Mouse (Mus musculus) frontal cortex, adult 2 months (tissue): ENCODE measurements around the gene Ggnbp2. TPM values are rescaled to one million over a fixed set of nuclear protein-coding genes. Genes with fewer than 3 reads are reported as not detected.

Source experiments
- DNase-seq, 2 experiments: peaks; one replicate each; pipeline ENCODE4 v3.0.0; 2022; ENCODE audit warnings: low spot score in 1 of 2; ENCODE audit errors: extremely low spot score in 1 of 2
- polyA plus RNA-seq: library from polyadenylated mRNA; depleted of rRNA; stranded (reverse); fragments of >200 nt; gene quantifications from 2 replicates; pipeline ENCODE4 v1.2.3, GENCODE M21; 2012; rRNA removed

Gene Ggnbp2
- polyA plus RNA-seq: 109 and 119 TPM in 2 replicates

- DNase-seq: peak; percentile 74 to 88
These were observed at the start of gene Ggnbp2 for GRCm38 (mm10) chr11:84870337-84871043. TSS of gene Ggnbp2 (minus strand) at chr11:84870817.

GRCm38 (mm10) chr11:84919951-84920350, 49.3 kb upstream of the Ggnbp2 start:
- DNase-seq: no peak

GRCm38 (mm10) chr11:84919276-84919675, 48.7 kb upstream of the Ggnbp2 start:
- DNase-seq: peak in 1 of 2 experiments; percentile 48

GRCm38 (mm10) chr11:84918425-84918824, 47.8 kb upstream of the Ggnbp2 start:
- peak; percentile 53 to 94 for DNase-seq

- DNase-seq: no peak
These were observed 46.2 kb upstream of the Ggnbp2 start for GRCm38 (mm10) chr11:84916703-84917300.

DNA sequence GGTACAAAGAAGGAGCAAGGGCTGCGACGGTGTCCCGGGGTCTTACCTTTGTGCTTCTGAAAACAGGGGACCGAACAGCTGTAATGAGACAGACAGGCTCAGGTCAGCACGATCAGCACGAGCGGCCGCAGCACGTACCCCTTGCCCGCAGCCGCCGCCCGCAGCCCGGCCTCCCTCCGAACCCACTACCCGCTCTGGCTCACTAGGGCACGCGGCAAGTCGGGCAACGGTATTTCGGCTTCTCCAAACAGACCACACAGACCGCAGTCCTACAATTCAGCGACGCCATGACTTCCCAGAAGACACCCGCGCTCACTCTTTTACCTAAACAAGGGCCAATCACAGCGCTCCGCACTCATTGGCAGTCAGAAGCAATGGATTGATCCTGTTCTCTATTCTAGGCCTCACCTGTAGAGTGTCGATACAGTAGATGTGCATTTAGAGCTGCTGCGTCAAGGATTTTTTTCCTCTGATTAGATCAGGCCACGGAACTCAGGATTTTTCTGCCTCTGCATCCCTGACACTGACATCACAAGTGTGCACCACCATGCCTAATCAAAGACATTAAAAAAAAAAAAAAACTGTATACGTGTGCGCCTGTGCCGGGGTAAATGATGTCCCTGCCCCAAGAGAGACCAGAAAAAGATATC, 45.6 kb upstream of the Ggnbp2 start, which contains the start of gene Znhit3:
Znhit3 (minus strand) TSS at position 314 of the 650 bp plus-strand sequence.
- peak; percentile 89 to 96 for DNase-seq

- no peak for DNase-seq
These were observed 44.1 kb upstream of the Ggnbp2 start for GRCm38 (mm10) chr11:84914673-84915072.

- DNase-seq: no peak
These were observed 39.8 kb upstream of the Ggnbp2 start for GRCm38 (mm10) chr11:84910411-84910810.

DNA sequence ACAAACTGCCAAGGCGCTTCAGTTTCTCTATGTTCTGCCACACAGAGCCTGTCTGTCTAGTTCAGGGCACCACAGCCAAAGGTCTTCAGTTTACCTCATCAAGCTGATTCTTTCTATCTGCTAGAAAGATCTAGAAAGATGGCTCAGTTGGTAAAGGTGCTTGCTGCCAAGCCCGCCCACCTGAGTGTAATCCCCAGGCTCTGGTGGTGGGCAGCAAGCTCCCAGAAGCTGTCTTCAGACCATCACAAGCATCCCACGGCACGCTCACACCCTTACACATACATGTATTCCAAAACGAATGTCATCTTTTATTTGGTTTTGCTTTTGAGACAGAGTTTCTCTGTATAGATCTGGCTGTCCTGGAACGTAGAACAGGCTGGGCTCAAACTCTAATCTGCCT, 37.9 kb upstream of the Ggnbp2 start:
- DNase-seq: peak in 1 of 2 experiments; percentile 43

GRCm38 (mm10) chr11:84907081-84907480, 36.5 kb upstream of the Ggnbp2 start:
- no peak for DNase-seq

- DNase-seq: peak; percentile 50 to 72
These were observed 34.1 kb upstream of the Ggnbp2 start for GRCm38 (mm10) chr11:84904597-84905144.

GRCm38 (mm10) chr11:84893113-84893512, 22.5 kb upstream of the Ggnbp2 start:
- no peak for DNase-seq

- no peak for DNase-seq
These were observed 21.1 kb upstream of the Ggnbp2 start for GRCm38 (mm10) chr11:84891705-84892104.

DNA sequence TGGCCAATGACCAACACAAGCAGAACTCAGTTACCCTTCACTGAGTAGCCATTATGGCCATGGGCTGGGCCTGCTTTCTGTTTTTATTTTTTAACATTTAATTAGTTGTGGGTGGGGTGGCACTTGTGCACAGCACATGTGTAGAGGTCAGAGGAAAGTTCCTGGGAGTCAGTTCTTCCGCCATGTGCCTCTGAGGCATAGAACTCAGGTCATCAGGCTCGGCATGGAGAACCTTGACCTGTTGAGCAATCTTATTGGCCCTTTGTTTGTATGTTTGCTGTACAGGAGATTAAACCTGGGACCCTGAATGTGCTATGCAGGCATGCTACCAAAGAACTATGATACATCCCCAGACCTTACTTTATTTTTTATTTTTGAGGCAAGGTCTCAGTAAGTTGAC, 18.9 kb upstream of the Ggnbp2 start:
- DNase-seq: no peak

DNA sequence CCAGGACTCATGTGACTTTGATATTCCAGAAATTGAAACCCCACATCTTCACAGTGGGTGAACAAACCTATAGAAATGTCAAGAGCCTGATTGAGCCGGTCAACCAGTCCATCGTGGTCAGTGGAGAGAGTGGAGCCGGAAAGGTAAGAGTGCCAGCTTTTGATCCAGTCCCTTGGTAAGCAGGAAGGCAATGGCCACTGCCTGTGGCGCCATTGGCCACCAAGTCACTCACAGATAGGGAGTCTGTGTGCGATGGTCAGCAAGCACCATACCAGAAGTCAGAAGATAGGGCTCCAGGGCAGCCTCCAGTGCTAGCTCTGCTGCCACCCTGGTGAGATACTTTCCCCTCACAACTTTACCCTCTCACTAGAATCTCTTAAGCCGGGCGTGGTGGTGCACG, 17.4 kb upstream of the Ggnbp2 start:
- DNase-seq: no peak

GRCm38 (mm10) chr11:84886767-84887511, 16.3 kb upstream of the Ggnbp2 start:
- DNase-seq: no peak

- DNase-seq: no peak
These were observed 15.6 kb upstream of the Ggnbp2 start for GRCm38 (mm10) chr11:84886236-84886635.

GRCm38 (mm10) chr11:84885238-84885637, 14.6 kb upstream of the Ggnbp2 start:
- no peak for DNase-seq

DNA sequence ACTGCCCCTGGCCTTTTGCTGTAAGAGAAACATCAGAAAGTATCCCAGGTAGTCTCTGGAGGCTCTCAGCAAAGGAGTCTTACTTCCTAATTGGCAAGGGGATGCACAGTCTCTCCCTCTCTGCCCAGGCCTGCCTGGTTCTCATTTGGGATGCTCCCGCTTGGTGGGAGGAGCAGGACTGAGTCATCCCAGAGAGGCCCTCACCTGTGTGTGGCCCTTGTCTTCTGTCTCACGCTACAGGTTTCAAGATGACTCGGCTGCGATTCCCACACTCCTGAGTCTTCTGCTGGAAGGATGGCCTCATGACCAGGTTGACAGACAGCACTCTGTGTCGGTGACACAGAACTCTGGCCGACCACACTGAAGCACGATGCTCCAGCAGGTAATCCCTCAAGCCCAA, 11.7 kb upstream of the Ggnbp2 start:
- DNase-seq: no peak

DNA sequence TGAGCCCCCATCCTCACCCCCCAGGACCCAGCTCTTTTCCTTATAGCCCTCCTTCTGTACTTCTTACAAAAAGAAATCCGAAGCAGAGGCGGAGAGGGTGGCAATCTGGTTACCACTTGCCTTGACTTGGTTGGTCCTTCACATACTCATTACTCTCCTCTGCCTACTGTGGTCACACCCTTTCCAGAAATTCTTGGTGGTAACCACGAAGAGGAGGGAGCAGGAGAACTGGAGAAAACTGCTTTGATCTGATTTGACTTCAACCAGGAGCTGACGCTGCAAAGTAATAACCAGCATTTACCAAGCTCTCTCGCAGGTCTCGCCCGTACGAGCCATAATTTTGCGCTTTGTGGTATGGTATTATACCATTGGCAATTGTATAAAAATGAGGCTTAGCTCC, 10.4 kb upstream of the Ggnbp2 start:
- DNase-seq: no peak
